Mouse (Mus musculus): ENCODE measurements around the gene Opcml. TPM values are rescaled to one million over a fixed set of nuclear protein-coding genes. Genes with fewer than 3 reads are reported as not detected.

Opcml gene
- polyA plus RNA-seq, 1 experiment from 2014 or later: 6.0 TPM

GRCm38 (mm10) chr9:28481261-28481660 lies 690.7 kb downstream of the Opcml start:
- ATAC-seq (ENCODE audit: low read depth): peak; percentile 60; the same call in 1 of the 2 replicates
- Histone ChIP-seq H3K9ac (ENCODE audit: low read depth, low read length) (no peak overlapping the region), H3K4me2 (ENCODE audit: low read depth, low read length) (0 out of 2 replicates have a peak overlapping the region, but pooled peaks have one; percentile 15), H3K4me1 (ENCODE audit: control insufficient read depth, insufficient read depth, low read length) (0 out of 2 replicates have a peak, but pooled peaks cover 2% of the 10 kb centered on the region), H3K4me3 (ENCODE audit: low read depth, low read length) (no peak overlapping the region), H3K9me3 (ENCODE audit: control insufficient read depth, low read length) (no peaks in the 10 kb centered on the region), H3K27ac (replicated peaks; ENCODE audit: low read depth, low read length) (peak overlapping the region; percentile 16), H3K36me3 (ENCODE audit: control insufficient read depth, insufficient read depth, low read length) (no peaks in the 10 kb centered on the region), H3K27me3 (replicated peaks; ENCODE audit: control insufficient read depth, insufficient read depth, low read length) (no peaks in the 10 kb centered on the region)
- peak; percentile 72 for DNase-seq (ENCODE audit: low spot score)
- WGBS: 33% methylated on average over 4 of the region's 4 CpGs

GRCm38 (mm10) chr9:28488499-28488898 lies 697.9 kb downstream of the Opcml start:
- H3K4me3 ChIP-seq (ENCODE audit: low read depth, low read length): no peak overlapping the region
- no peak overlapping the region for H3K9ac ChIP-seq (ENCODE audit: low read depth, low read length)
- H3K36me3 ChIP-seq (ENCODE audit: control insufficient read depth, insufficient read depth, low read length): no peaks in the 10 kb centered on the region
- H3K9me3 ChIP-seq (ENCODE audit: control insufficient read depth, low read length): no peaks in the 10 kb centered on the region
- WGBS: 55% methylated on average over 2 of the region's 2 CpGs
- no peaks in the 10 kb centered on the region for H3K27me3 ChIP-seq (replicated peaks; ENCODE audit: control insufficient read depth, insufficient read depth, low read length)
- H3K4me1 ChIP-seq (ENCODE audit: control insufficient read depth, insufficient read depth, low read length): 0 out of 2 replicates have a peak, but pooled peaks cover 3% of the 10 kb centered on the region
- H3K27ac ChIP-seq (replicated peaks; ENCODE audit: low read depth, low read length): no peak overlapping the region
- ATAC-seq (ENCODE audit: low read depth) (no peak), DNase-seq (ENCODE audit: low spot score) (no peak)
- no peak overlapping the region for H3K4me2 ChIP-seq (ENCODE audit: low read depth, low read length)

- no peak overlapping the region for H3K9ac ChIP-seq (ENCODE audit: low read depth, low read length)
- no peak overlapping the region for H3K4me2 ChIP-seq (ENCODE audit: low read depth, low read length)
- WGBS: 65% methylated on average over 4 of the region's 4 CpGs
- no peaks in the 10 kb centered on the region for H3K27me3 ChIP-seq (replicated peaks; ENCODE audit: control insufficient read depth, insufficient read depth, low read length)
- ATAC-seq (ENCODE audit: low read depth): no peak
- no peak for DNase-seq (ENCODE audit: low spot score)
- H3K27ac ChIP-seq (replicated peaks; ENCODE audit: low read depth, low read length): no peak overlapping the region
- no peaks in the 10 kb centered on the region for H3K9me3 ChIP-seq (ENCODE audit: control insufficient read depth, low read length)
- no peak overlapping the region for H3K4me3 ChIP-seq (ENCODE audit: low read depth, low read length)
- H3K4me1 ChIP-seq (ENCODE audit: control insufficient read depth, insufficient read depth, low read length): 0 out of 2 replicates have a peak, but pooled peaks cover 3% of the 10 kb centered on the region
- no peaks in the 10 kb centered on the region for H3K36me3 ChIP-seq (ENCODE audit: control insufficient read depth, insufficient read depth, low read length)
These were observed 699.3 kb downstream of the Opcml start for GRCm38 (mm10) chr9:28489828-28490227.

- Histone ChIP-seq H3K27ac (replicated peaks; ENCODE audit: low read depth, low read length) (no peak overlapping the region), H3K27me3 (replicated peaks; ENCODE audit: control insufficient read depth, insufficient read depth, low read length) (no peaks in the 10 kb centered on the region), H3K9me3 (ENCODE audit: control insufficient read depth, low read length) (no peaks in the 10 kb centered on the region), H3K4me2 (ENCODE audit: low read depth, low read length) (no peak overlapping the region), H3K4me3 (ENCODE audit: low read depth, low read length) (no peak overlapping the region), H3K9ac (ENCODE audit: low read depth, low read length) (no peak overlapping the region), H3K36me3 (ENCODE audit: control insufficient read depth, insufficient read depth, low read length) (no peaks in the 10 kb centered on the region), H3K4me1 (ENCODE audit: control insufficient read depth, insufficient read depth, low read length) (0 out of 2 replicates have a peak, but pooled peaks cover 3% of the 10 kb centered on the region)
- ATAC-seq (ENCODE audit: low read depth) (no peak), DNase-seq (ENCODE audit: low spot score) (no peak)
- WGBS: 79% methylated on average over 3 of the region's 3 CpGs
These were observed 699.8 kb downstream of the Opcml start for GRCm38 (mm10) chr9:28490410-28490809.

GRCm38 (mm10) chr9:28499841-28500794 lies 709.5 kb downstream of the Opcml start:
- H3K27me3 ChIP-seq (replicated peaks; ENCODE audit: control insufficient read depth, insufficient read depth, low read length): no peaks in the 10 kb centered on the region
- H3K9me3 ChIP-seq (ENCODE audit: control insufficient read depth, low read length): no peaks in the 10 kb centered on the region
- WGBS: 72% methylated on average over 12 of the region's 12 CpGs
- H3K4me2 ChIP-seq (ENCODE audit: low read depth, low read length): no peak overlapping the region
- H3K9ac ChIP-seq (ENCODE audit: low read depth, low read length): no peak overlapping the region
- no peaks in the 10 kb centered on the region for H3K4me1 ChIP-seq (ENCODE audit: control insufficient read depth, insufficient read depth, low read length)
- DNase-seq (ENCODE audit: low spot score): no peak
- no peak for ATAC-seq (ENCODE audit: low read depth)
- no peak overlapping the region for H3K27ac ChIP-seq (replicated peaks; ENCODE audit: low read depth, low read length)
- H3K36me3 ChIP-seq (ENCODE audit: control insufficient read depth, insufficient read depth, low read length): no peaks in the 10 kb centered on the region
- H3K4me3 ChIP-seq (ENCODE audit: low read depth, low read length): no peak overlapping the region

DNA sequence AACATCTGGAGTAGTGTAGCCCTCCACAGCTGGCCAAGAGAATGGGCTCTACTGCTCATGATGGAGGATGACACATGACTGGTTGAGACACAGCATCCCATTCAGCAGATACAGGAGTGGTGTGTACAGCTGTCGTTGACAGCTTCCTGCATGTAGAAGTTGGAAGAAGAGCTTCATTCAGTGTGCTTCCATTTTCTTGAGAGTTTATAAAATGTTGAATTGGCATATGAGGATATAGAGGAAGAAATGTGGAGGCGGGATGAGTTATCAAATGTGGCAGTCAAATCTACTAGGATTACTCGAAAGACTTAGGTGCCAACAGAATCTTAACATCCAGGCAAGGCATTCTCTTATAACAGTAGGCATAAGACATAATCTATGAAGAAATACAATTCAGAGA lies 723.3 kb downstream of the Opcml start:
- DNase-seq (ENCODE audit: low spot score): no peak
- no peaks in the 10 kb centered on the region for H3K4me1 ChIP-seq (ENCODE audit: control insufficient read depth, insufficient read depth, low read length)
- H3K9me3 ChIP-seq (ENCODE audit: control insufficient read depth, low read length): no peaks in the 10 kb centered on the region
- WGBS: 87% methylated on average over 3 of the region's 3 CpGs
- H3K27me3 ChIP-seq (replicated peaks; ENCODE audit: control insufficient read depth, insufficient read depth, low read length): no peaks in the 10 kb centered on the region
- H3K4me2 ChIP-seq (ENCODE audit: low read depth, low read length): no peak overlapping the region
- ATAC-seq (ENCODE audit: low read depth): no peak
- H3K4me3 ChIP-seq (ENCODE audit: low read depth, low read length): no peak overlapping the region
- H3K27ac ChIP-seq (replicated peaks; ENCODE audit: low read depth, low read length): no peak overlapping the region
- no peaks in the 10 kb centered on the region for H3K36me3 ChIP-seq (ENCODE audit: control insufficient read depth, insufficient read depth, low read length)
- H3K9ac ChIP-seq (ENCODE audit: low read depth, low read length): no peak overlapping the region

GRCm38 (mm10) chr9:28533191-28533590 lies 742.6 kb downstream of the Opcml start:
- no peak for DNase-seq (ENCODE audit: low spot score)
- Histone ChIP-seq H3K4me2 (ENCODE audit: low read depth, low read length) (no peak overlapping the region), H3K4me1 (ENCODE audit: control insufficient read depth, insufficient read depth, low read length) (no peaks in the 10 kb centered on the region), H3K36me3 (ENCODE audit: control insufficient read depth, insufficient read depth, low read length) (no peaks in the 10 kb centered on the region), H3K27me3 (replicated peaks; ENCODE audit: control insufficient read depth, insufficient read depth, low read length) (no peaks in the 10 kb centered on the region), H3K4me3 (ENCODE audit: low read depth, low read length) (no peak overlapping the region), H3K9ac (ENCODE audit: low read depth, low read length) (no peak overlapping the region), H3K9me3 (ENCODE audit: control insufficient read depth, low read length) (no peaks in the 10 kb centered on the region), H3K27ac (replicated peaks; ENCODE audit: low read depth, low read length) (no peak overlapping the region)
- WGBS: 36% methylated on average over 1 of the region's 1 CpGs
- no peak for ATAC-seq (ENCODE audit: low read depth)

GRCm38 (mm10) chr9:28535006-28535405 lies 744.4 kb downstream of the Opcml start:
- DNase-seq (ENCODE audit: low spot score): no peak
- no peaks in the 10 kb centered on the region for H3K9me3 ChIP-seq (ENCODE audit: control insufficient read depth, low read length)

More at GRCm38 (mm10) chr9:28535006-28535405, 744.4 kb downstream of the Opcml start:
- no peak overlapping the region for H3K4me2 ChIP-seq (ENCODE audit: low read depth, low read length)
- no peaks in the 10 kb centered on the region for H3K4me1 ChIP-seq (ENCODE audit: control insufficient read depth, insufficient read depth, low read length)
- H3K4me3 ChIP-seq (ENCODE audit: low read depth, low read length): no peak overlapping the region
- ATAC-seq (ENCODE audit: low read depth): no peak
- H3K36me3 ChIP-seq (ENCODE audit: control insufficient read depth, insufficient read depth, low read length): no peaks in the 10 kb centered on the region
- no peak overlapping the region for H3K27ac ChIP-seq (replicated peaks; ENCODE audit: low read depth, low read length)
- no peak overlapping the region for H3K9ac ChIP-seq (ENCODE audit: low read depth, low read length)
- no peaks in the 10 kb centered on the region for H3K27me3 ChIP-seq (replicated peaks; ENCODE audit: control insufficient read depth, insufficient read depth, low read length)
- WGBS: 77% methylated on average over 4 of the region's 4 CpGs

Measured in embryonic facial prominence, embryonic 14.5 days (tissue).